Mouse (Mus musculus): ENCODE measurements at regions not wholly inside any gene's neighbourhood (a gene's known extent, or its start where the extent isn't known, plus 50 kb on each side); places are given as distances from the start of the nearest gene placed in this dataset.

GRCm38 (mm10) chr2:71634471-71634870 lies 87.9 kb upstream of the Dlx2 start:
- Histone ChIP-seq H3K4me3 (ENCODE audit: insufficient read depth, low read length) (no peak overlapping the region), H3K4me1 (ENCODE audit: control insufficient read depth, insufficient read depth, low read length) (peaks cover 4% of the 10 kb centered on the region; the same call in 1 of the 2 replicates), H3K27ac (ENCODE audit: insufficient read depth, low read length) (no peak overlapping the region)
- TF ChIP-seq CTCF (IDR thresholded peaks at IDR 0.05; ENCODE audit: extremely low read depth, insufficient read depth, low read length): no peak
- TF ChIP-seq POLR2A (IDR thresholded peaks at IDR 0.05; ENCODE audit: extremely low read depth, insufficient read depth, low read length): no peak

- H3K4me1 ChIP-seq (ENCODE audit: control insufficient read depth, insufficient read depth, low read length): peaks cover 4% of the 10 kb centered on the region; the same call in 1 of the 2 replicates
- no peak overlapping the region for H3K27ac ChIP-seq (ENCODE audit: insufficient read depth, low read length)
- no peak overlapping the region for H3K4me3 ChIP-seq (ENCODE audit: insufficient read depth, low read length)
- TF ChIP-seq CTCF (IDR thresholded peaks at IDR 0.05; ENCODE audit: extremely low read depth, insufficient read depth, low read length) (no peak), POLR2A (IDR thresholded peaks at IDR 0.05; ENCODE audit: extremely low read depth, insufficient read depth, low read length) (no peak)
Measured at GRCm38 (mm10) chr2:71636134-71636533, 89.6 kb upstream of the Dlx2 start.

- H3K27ac ChIP-seq (ENCODE audit: insufficient read depth, low read length): no peak overlapping the region
- no peak for TF ChIP-seq CTCF (IDR thresholded peaks at IDR 0.05; ENCODE audit: extremely low read depth, insufficient read depth, low read length)
- TF ChIP-seq POLR2A (IDR thresholded peaks at IDR 0.05; ENCODE audit: extremely low read depth, insufficient read depth, low read length): no peak
- peaks cover 4% of the 10 kb centered on the region; the same call in 1 of the 2 replicates for H3K4me1 ChIP-seq (ENCODE audit: control insufficient read depth, insufficient read depth, low read length)
- no peak overlapping the region for H3K4me3 ChIP-seq (ENCODE audit: insufficient read depth, low read length)
Measured at GRCm38 (mm10) chr2:71636590-71636989, 90.0 kb upstream of the Dlx2 start.

- Histone ChIP-seq H3K4me3 (ENCODE audit: insufficient read depth, low read length) (no peak overlapping the region), H3K27ac (ENCODE audit: insufficient read depth, low read length) (no peak overlapping the region), H3K4me1 (ENCODE audit: control insufficient read depth, insufficient read depth, low read length) (peaks cover 4% of the 10 kb centered on the region)
- TF ChIP-seq POLR2A (IDR thresholded peaks at IDR 0.05; ENCODE audit: extremely low read depth, insufficient read depth, low read length) (no peak), CTCF (IDR thresholded peaks at IDR 0.05; ENCODE audit: extremely low read depth, insufficient read depth, low read length) (no peak)
Measured at GRCm38 (mm10) chr2:71640251-71640650, 93.7 kb upstream of the Dlx2 start.

- H3K4me1 ChIP-seq (ENCODE audit: control insufficient read depth, insufficient read depth, low read length): peaks cover 1% of the 10 kb centered on the region; the same call in 1 of the 2 replicates
- H3K27ac ChIP-seq (ENCODE audit: insufficient read depth, low read length): 0 out of 2 replicates have a peak overlapping the region, but pooled peaks have one; percentile 4
- H3K4me3 ChIP-seq (ENCODE audit: insufficient read depth, low read length): no peak overlapping the region
- TF ChIP-seq CTCF (IDR thresholded peaks at IDR 0.05; ENCODE audit: extremely low read depth, insufficient read depth, low read length) (no peak), POLR2A (IDR thresholded peaks at IDR 0.05; ENCODE audit: extremely low read depth, insufficient read depth, low read length) (no peak)
Measured at GRCm38 (mm10) chr2:71644038-71644470, 97.5 kb upstream of the Dlx2 start.

GRCm38 (mm10) chr2:71647914-71648497 lies 97.4 kb upstream of the Itga6 start:
- TF ChIP-seq CTCF (IDR thresholded peaks at IDR 0.05; ENCODE audit: extremely low read depth, insufficient read depth, low read length): no peak
- no peak for TF ChIP-seq POLR2A (IDR thresholded peaks at IDR 0.05; ENCODE audit: extremely low read depth, insufficient read depth, low read length)
- Histone ChIP-seq H3K4me1 (ENCODE audit: control insufficient read depth, insufficient read depth, low read length) (peaks cover 1% of the 10 kb centered on the region; the same call in 1 of the 2 replicates), H3K27ac (ENCODE audit: insufficient read depth, low read length) (no peak overlapping the region)

GRCm38 (mm10) chr2:71651662-71652061 lies 93.8 kb upstream of the Itga6 start:
- Histone ChIP-seq H3K4me3 (ENCODE audit: insufficient read depth, low read length) (no peak overlapping the region), H3K27ac (ENCODE audit: insufficient read depth, low read length) (no peak overlapping the region; the same call in 1 of the 2 replicates), H3K4me1 (ENCODE audit: control insufficient read depth, insufficient read depth, low read length) (no peaks in the 10 kb centered on the region)
- TF ChIP-seq CTCF (IDR thresholded peaks at IDR 0.05; ENCODE audit: extremely low read depth, insufficient read depth, low read length) (no peak), POLR2A (IDR thresholded peaks at IDR 0.05; ENCODE audit: extremely low read depth, insufficient read depth, low read length) (no peak)

More at GRCm38 (mm10) chr2:71647914-71648497, 97.4 kb upstream of the Itga6 start:
- no peak overlapping the region for H3K4me3 ChIP-seq (ENCODE audit: insufficient read depth, low read length)

GRCm38 (mm10) chr2:71652261-71652801 lies 93.1 kb upstream of the Itga6 start:
- Histone ChIP-seq H3K4me3 (ENCODE audit: insufficient read depth, low read length) (no peak overlapping the region), H3K27ac (ENCODE audit: insufficient read depth, low read length) (no peak overlapping the region), H3K4me1 (ENCODE audit: control insufficient read depth, insufficient read depth, low read length) (no peaks in the 10 kb centered on the region)
- TF ChIP-seq CTCF (IDR thresholded peaks at IDR 0.05; ENCODE audit: extremely low read depth, insufficient read depth, low read length) (peak; percentile 49), POLR2A (IDR thresholded peaks at IDR 0.05; ENCODE audit: extremely low read depth, insufficient read depth, low read length) (no peak)

GRCm38 (mm10) chr2:71654817-71655503 lies 90.5 kb upstream of the Itga6 start:
- Histone ChIP-seq H3K27ac (ENCODE audit: insufficient read depth, low read length) (no peak overlapping the region), H3K4me3 (ENCODE audit: insufficient read depth, low read length) (no peak overlapping the region), H3K4me1 (ENCODE audit: control insufficient read depth, insufficient read depth, low read length) (no peaks in the 10 kb centered on the region)
- TF ChIP-seq POLR2A (IDR thresholded peaks at IDR 0.05; ENCODE audit: extremely low read depth, insufficient read depth, low read length) (no peak), CTCF (IDR thresholded peaks at IDR 0.05; ENCODE audit: extremely low read depth, insufficient read depth, low read length) (no peak)

All from cortical plate, adult 2 months (tissue).